Mouse (Mus musculus): Measurements from ENCODE around the gene Arrdc5. TPM values are rescaled to one million over a fixed set of nuclear protein-coding genes. Genes with fewer than 3 reads are reported as not detected.

Gene Arrdc5
- total RNA-seq (2012; rRNA removed) (not detected in 2 replicates), total RNA-seq (2014; rRNA removed) (not detected in 2 replicates), polyA plus RNA-seq (2012; ENCODE audit: insufficient read length, low read depth) (0.23 TPM in 1 of 2 replicates, not detected in the other)

DNA sequence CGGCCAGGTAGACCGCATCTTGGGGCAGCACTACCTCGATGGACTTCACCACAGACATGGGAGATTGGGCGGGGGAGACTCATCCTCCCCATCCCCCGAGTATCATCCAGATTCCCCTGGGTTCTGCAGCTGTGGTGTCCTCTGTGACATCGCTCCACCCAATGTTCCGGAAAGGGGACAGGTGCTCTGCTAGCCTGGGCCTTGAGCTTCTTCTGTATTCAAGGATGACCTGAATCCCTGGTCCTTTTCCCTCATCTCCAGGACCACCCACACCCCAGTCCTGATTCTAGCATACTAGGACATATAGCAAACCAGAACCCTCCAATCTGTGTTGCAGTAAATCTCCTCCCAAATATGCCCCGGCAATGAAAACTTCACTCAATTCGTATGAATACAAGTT is at the start of gene Arrdc5:
Gene Arrdc5 (minus strand): TSS at position 101 of the 400 bp plus-strand sequence.
- peaks cover 5 to 30% of the 10 kb centered on the region in 2 experiments for H3K4me1 ChIP-seq (ENCODE audit: control insufficient read depth in 1 of 2, insufficient read depth in 2 of 2)
- DNase-seq (ENCODE audit: extremely low read depth): no peak
- no peak within 1 kb of the TSS for H3K4me2 ChIP-seq (ENCODE audit: insufficient read depth, low read depth, poor library complexity, severe bottlenecking)
- in situ Hi-C loops (cut with MboI; ENCODE audit: low pct_ligation_motif_present, low pct_unique_long_range_greater_than_20kb, low sequenced_read_pairs) (no loop called here), dilution Hi-C loops (cut with MboI; ENCODE audit: extremely low pct_ligation_motif_present, extremely low pct_unique_long_range_greater_than_20kb, low sequenced_read_pairs) (no loop called here)
- H3K9ac ChIP-seq (ENCODE audit: insufficient read depth, low read depth): no peak within 1 kb of the TSS
- H3K4me3 ChIP-seq (replicated peaks in 1 of 3; ENCODE audit: low read depth in 2 of 3, low read length in 2 of 3, poor library complexity in 1 of 3): no peak within 1 kb of the TSS
- no peak for TF ChIP-seq CTCF (conservative IDR thresholded peaks at IDR 0.05 in 1 of 2, IDR thresholded peaks at IDR 0.05 in 1 of 2; ENCODE audit: low read depth in 2 of 2, low read length in 2 of 2)
- TF ChIP-seq ZC3H11A (IDR thresholded peaks at IDR 0.05; ENCODE audit: low read depth, low read length): no peak
- TF ChIP-seq ELF1 (IDR thresholded peaks at IDR 0.05; ENCODE audit: low read depth, low read length): no peak
- no peak for TF ChIP-seq ZKSCAN1 (IDR thresholded peaks at IDR 0.05; ENCODE audit: borderline replicate concordance, low read depth, low read length)
- no peak for TF ChIP-seq TBP (conservative IDR thresholded peaks at IDR 0.05; ENCODE audit: low read depth, low read length)
- no peak for TF ChIP-seq CHD1 (IDR thresholded peaks at IDR 0.05; ENCODE audit: low read depth, low read length)
- TF ChIP-seq JUN (IDR thresholded peaks at IDR 0.05; ENCODE audit: insufficient read depth, low read depth, low read length): no peak
- TF ChIP-seq EP300 (IDR thresholded peaks at IDR 0.05; ENCODE audit: low read length): no peak
- TF ChIP-seq SIN3A (IDR thresholded peaks at IDR 0.05; ENCODE audit: low read length): no peak
- TF ChIP-seq RAD21 (IDR thresholded peaks at IDR 0.05; ENCODE audit: low read depth, low read length): no peak
- TF ChIP-seq TCF12 (IDR thresholded peaks at IDR 0.05; ENCODE audit: low read depth, low read length): no peak
- TF ChIP-seq MXI1 (IDR thresholded peaks at IDR 0.05; ENCODE audit: low read depth, low read length): no peak
- peaks cover 11% of the 10 kb centered on the region for H3K79me2 ChIP-seq (replicated peaks; ENCODE audit: control insufficient read depth, extremely low read depth, insufficient read depth, poor library complexity, severe bottlenecking)
- no peak within 1 kb of the TSS for H3K27ac ChIP-seq (ENCODE audit: insufficient read depth, low read depth)
- peaks cover 0 to 5% of the 10 kb centered on the region in 2 experiments for H3K36me3 ChIP-seq (replicated peaks in 1 of 2; ENCODE audit: control insufficient read depth in 1 of 2, insufficient read depth in 1 of 2, low read length in 1 of 2)
- no peaks in the 10 kb centered on the region for H3K27me3 ChIP-seq (replicated peaks)
- no peaks in the 10 kb centered on the region for H3K9me3 ChIP-seq (replicated peaks; ENCODE audit: low read length)

GRCm38 (mm10) chr17:56348586-56348985 is 48.5 kb upstream of the Arrdc5 start:
- Histone ChIP-seq H3K27ac (ENCODE audit: insufficient read depth, low read depth) (no peak overlapping the region), H3K9ac (ENCODE audit: insufficient read depth, low read depth) (no peak overlapping the region), H3K4me2 (ENCODE audit: insufficient read depth, low read depth, poor library complexity, severe bottlenecking) (no peak overlapping the region), H3K9me3 (replicated peaks; ENCODE audit: low read length) (no peaks in the 10 kb centered on the region), H3K79me2 (replicated peaks; ENCODE audit: control insufficient read depth, extremely low read depth, insufficient read depth, poor library complexity, severe bottlenecking) (no peaks in the 10 kb centered on the region), H3K4me3 (replicated peaks in 1 of 3; ENCODE audit: low read depth in 2 of 3, low read length in 2 of 3, poor library complexity in 1 of 3) (no peak overlapping the region), H3K27me3 (replicated peaks) (no peaks in the 10 kb centered on the region), H3K36me3 (replicated peaks in 1 of 2; ENCODE audit: control insufficient read depth in 1 of 2, insufficient read depth in 1 of 2, low read length in 1 of 2) (peaks cover 6 to 47% of the 10 kb centered on the region in 2 experiments), H3K4me1 (ENCODE audit: control insufficient read depth in 1 of 2, insufficient read depth in 2 of 2) (peaks cover 16 to 79% of the 10 kb centered on the region in 2 experiments)
- DNase-seq (ENCODE audit: extremely low read depth): no peak
- dilution Hi-C loops (cut with MboI; ENCODE audit: extremely low pct_ligation_motif_present, extremely low pct_unique_long_range_greater_than_20kb, low sequenced_read_pairs): no loop called here
- no peak for TF ChIP-seq HCFC1 (IDR thresholded peaks at IDR 0.05; ENCODE audit: low read depth, low read length)
- TF ChIP-seq MAFK (IDR thresholded peaks at IDR 0.05; ENCODE audit: insufficient replicate concordance, low read length): no peak
- no peak for TF ChIP-seq IRF4 (IDR thresholded peaks at IDR 0.05; ENCODE audit: low read depth, low read length)
- no peak for TF ChIP-seq JUN (IDR thresholded peaks at IDR 0.05; ENCODE audit: insufficient read depth, low read depth, low read length)
- no peak for TF ChIP-seq USF2 (conservative IDR thresholded peaks at IDR 0.05; ENCODE audit: low read depth, low read length)
- no peak for TF ChIP-seq ZC3H11A (IDR thresholded peaks at IDR 0.05; ENCODE audit: low read depth, low read length)
- TF ChIP-seq MXI1 (IDR thresholded peaks at IDR 0.05; ENCODE audit: low read depth, low read length): no peak
- TF ChIP-seq RAD21 (IDR thresholded peaks at IDR 0.05; ENCODE audit: low read depth, low read length): no peak
- TF ChIP-seq MAZ (IDR thresholded peaks at IDR 0.05; ENCODE audit: low read depth, low read length): no peak
- TF ChIP-seq NRF1 (IDR thresholded peaks at IDR 0.05; ENCODE audit: low read depth, low read length): no peak
- in situ Hi-C loops (cut with MboI; ENCODE audit: low pct_ligation_motif_present, low pct_unique_long_range_greater_than_20kb, low sequenced_read_pairs): no loop called here

Data from CH12.LX (cell line).